Mouse (Mus musculus) gastrocnemius, adult 2 months (tissue): ENCODE results near the gene P4htm. TPM values are rescaled to one million over a fixed set of nuclear protein-coding genes. Genes with fewer than 3 reads are reported as not detected.

Source experiments
- DNase-seq: peaks from one replicate; pipeline ENCODE4 v3.0.0; 2022
- H3K27ac ChIP-seq: fragments of 200-600 bp; 2 replicates; pipeline ENCODE4 v1.8.1; 2022; ENCODE audit warnings: mild to moderate bottlenecking
- H3K4me3 ChIP-seq: fragments of 200-600 bp; 2 replicates; pipeline ENCODE4 v1.8.1; 2022; ENCODE audit warnings: mild to moderate bottlenecking, moderate library complexity
- CTCF ChIP-seq: fragments of 200-600 bp; IDR thresholded peaks from 2 replicates; pipeline ENCODE4 v1.8.1; 2022; ENCODE audit warnings: antibody characterized with exemption, mild to moderate bottlenecking, moderate library complexity
- intact Hi-C: fragments of 180-260 bp; cut with DNase I; formaldehyde crosslinking; loops from one replicate; pipeline ENCODE4 v1.15.1; 2025
- microRNA-seq: library from miRNA; unstranded; fragments of <30 nt; microRNA quantifications from one replicate; pipeline ENCODE4 v1.2.0, GENCODE M21; 2021
- total RNA-seq, 2 experiments: library from RNA; stranded (reverse); gene quantifications; 2 replicates each; pipeline ENCODE4 v1.2.3; 2021

The P4htm gene
- total RNA-seq, 2 experiments from 2014 or later = 3.7 to 3.9 TPM

DNA sequence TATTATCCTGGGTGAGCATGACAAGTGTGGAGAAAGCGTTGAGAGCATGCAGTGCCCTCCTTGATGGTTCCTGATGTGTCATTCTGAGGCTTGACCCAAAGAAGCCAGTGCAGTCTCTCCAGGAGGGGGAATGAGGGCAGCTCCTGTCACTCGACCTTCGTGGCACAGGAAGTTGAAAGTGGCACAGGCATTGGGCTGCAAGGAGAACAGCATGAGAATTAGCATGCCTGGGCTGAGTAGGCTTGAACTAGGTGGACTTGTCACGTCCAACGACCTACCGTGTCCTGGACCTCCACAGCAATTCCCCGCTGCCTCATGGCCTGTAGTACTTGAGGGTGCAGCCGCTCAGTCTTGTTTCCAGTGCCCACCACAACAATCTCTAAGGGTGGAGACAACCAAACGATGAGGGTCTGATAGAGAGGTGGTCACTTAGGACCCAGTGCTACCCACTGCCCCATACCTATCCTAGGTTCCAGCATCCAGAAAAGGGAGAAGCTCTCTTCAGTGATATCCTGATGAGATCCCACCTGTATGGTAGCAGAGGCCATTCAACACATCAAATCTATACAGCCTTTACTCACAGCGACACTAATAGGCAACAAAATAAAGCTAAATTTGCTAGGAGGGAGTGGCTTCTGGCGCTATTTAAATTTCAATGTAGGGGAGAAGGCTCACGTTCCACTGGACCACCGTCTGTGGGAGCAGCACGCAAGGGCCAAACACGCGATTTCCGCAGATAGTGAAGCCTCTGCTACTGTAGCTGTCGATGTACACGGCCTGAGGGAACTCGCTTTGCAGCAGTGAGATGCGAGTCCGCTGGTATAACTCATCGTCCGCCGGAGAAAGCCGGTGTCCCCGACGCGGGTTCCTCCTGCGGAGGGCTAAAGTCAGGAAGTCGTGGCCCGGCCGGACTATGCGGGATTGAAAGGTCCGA is 31.3 kb downstream of the P4htm start:
- DNase-seq = no peak
- intact Hi-C loops = loop anchor here (2.0 to 5.0 kb wide), 2 partner anchors 49 to 83 kb away; partner anchors contain the start of genes Arih2 and Qrich1

DNA sequence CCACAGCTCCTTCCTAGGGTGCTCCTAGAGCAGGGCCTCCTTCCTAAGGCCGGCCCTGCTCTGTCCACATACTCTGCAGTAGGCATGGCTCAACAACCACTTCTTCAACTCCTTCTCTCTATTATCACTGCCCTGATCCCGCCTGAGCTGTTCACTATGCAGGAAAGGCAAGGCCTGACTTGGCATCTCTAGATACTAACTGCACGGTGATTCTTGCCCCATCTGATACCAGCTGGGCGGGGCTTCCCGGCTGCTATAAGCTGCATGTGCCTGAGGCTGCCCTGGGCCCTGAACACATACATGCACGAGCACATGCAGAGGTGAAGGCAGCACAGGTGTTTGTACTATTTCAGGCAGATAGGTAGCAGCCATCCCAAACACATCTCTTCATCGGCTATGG is 33.3 kb downstream of the P4htm start:
- Histone ChIP-seq H3K4me3 (no peak overlapping the region), H3K27ac (no peak overlapping the region)
- no peak for DNase-seq
- intact Hi-C loops = loop anchor here (5.0 kb wide), 1 partner anchor 37 kb away; no protein-coding TSS in a partner anchor
- no peak for TF ChIP-seq CTCF

More for the DNA sequence above, 31.3 kb downstream of the P4htm start:
- H3K4me3 ChIP-seq = peak overlapping the region; percentile 76
- peak overlapping the region; percentile 98 for H3K27ac ChIP-seq
- no peak for TF ChIP-seq CTCF

DNA sequence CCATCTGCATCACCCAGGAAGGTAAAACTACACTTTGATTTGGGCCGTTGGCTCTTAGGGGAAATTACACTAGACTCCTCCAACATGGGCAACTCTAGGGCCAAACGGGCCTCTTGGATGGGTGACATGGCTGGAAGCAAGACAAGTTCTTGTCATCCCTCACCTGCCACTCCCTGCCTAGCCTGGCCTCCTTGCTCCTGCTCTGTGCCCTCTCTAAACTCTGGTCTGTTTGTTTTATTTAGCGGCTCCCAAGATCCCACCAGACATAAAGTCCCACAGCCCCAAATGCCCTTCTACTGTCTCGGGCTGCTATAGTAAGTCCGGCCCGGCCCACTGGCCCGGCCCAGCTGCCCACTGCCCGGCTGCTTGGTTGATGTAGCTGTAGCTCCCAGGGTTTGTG is 33.8 kb downstream of the P4htm start:
- intact Hi-C loops = loop anchor here (5.0 kb wide), 1 partner anchor 36 kb away; no protein-coding TSS in a partner anchor
- Histone ChIP-seq H3K27ac (no peak overlapping the region), H3K4me3 (no peak overlapping the region)
- TF ChIP-seq CTCF = no peak
- no peak for DNase-seq

DNA sequence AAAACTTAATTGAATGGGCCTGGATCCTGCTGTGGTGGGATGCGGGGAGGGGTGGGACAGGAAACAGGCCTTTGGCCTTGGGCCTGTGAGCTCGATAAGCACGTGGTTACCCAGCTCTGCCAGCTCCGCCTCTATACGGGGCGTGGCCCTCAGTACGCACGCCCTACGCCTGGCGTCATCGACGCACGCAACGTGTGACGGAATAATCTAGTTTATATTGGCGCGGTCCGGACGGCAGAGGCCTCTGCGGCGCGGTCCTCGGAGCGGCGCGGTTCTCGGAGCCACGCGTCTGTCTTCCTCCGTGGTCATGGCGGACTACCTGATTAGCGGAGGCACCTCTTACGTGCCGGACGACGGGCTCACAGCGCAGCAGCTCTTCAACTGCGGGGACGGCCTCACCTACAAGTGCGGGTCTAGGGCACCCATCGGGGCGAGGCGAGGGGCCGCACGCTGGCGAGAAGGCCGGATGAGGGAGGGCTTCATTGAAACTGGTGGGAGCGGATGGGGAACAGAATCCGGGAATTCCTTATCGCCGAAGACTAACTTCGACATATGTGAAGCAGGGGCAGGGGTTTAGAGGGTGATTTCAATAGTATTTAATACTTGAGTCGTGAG is 37.1 kb downstream of the P4htm start, which contains the start of gene Impdh2:
Impdh2 (plus strand) TSS at position 60 of the 615 bp plus-strand sequence.
- Histone ChIP-seq H3K4me3 (peak within 1 kb of the TSS; percentile 76), H3K27ac (peak within 1 kb of the TSS; percentile 92)
- intact Hi-C loops = loop anchor here (1.0 to 5.0 kb wide), 2 partner anchors 18 to 33 kb away; partner anchors contain the start of gene Wdr6
- DNase-seq = peak; percentile 96
- no peak for TF ChIP-seq CTCF

DNA sequence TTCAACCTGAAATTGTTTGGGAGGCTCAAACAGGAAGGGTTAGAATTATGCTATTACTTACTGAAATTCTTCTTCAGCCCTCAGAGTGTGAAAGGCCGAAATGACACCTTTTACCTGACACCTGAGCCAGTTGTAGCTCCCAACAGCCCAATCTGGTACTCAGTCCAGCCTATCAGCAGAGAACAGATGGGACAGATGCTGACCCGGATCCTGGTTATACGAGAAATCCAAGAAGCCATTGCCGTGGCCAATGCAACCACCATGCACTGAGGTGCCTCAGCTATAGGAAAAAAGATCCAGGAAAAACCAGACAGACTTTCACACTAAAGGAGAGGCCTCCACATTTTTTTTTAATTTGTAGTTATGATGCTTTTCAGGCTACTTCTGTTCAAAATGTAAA is 38.3 kb downstream of the P4htm start:
- intact Hi-C loops = no loop called here
- TF ChIP-seq CTCF = no peak

DNA sequence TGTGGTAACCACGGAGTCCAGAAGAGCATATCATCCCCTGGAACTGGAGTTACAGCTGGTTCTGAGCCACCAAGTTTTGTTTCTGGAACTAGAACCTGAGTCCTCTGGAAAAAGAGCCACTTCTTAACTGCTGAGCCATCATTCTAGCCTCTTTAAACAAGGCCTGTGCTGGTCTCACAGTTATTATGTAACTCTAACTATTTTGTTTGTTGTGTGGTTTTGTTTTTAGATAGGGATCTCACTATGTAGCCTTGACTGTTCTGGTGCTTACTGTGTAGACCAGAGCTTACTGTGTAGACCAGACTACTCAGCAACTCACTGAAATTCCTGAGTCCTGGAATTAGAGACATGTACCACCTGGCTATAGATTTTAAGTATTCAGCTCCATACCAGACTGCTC is 50.6 kb downstream of the P4htm start:
- DNase-seq = no peak
- H3K27ac ChIP-seq = no peak overlapping the region
- intact Hi-C loops = no loop called here
- no peak overlapping the region for H3K4me3 ChIP-seq
- TF ChIP-seq CTCF = no peak

More for the DNA sequence above, 38.3 kb downstream of the P4htm start:
- Histone ChIP-seq H3K4me3 (no peak overlapping the region), H3K27ac (no peak overlapping the region)
- no peak for DNase-seq

DNA sequence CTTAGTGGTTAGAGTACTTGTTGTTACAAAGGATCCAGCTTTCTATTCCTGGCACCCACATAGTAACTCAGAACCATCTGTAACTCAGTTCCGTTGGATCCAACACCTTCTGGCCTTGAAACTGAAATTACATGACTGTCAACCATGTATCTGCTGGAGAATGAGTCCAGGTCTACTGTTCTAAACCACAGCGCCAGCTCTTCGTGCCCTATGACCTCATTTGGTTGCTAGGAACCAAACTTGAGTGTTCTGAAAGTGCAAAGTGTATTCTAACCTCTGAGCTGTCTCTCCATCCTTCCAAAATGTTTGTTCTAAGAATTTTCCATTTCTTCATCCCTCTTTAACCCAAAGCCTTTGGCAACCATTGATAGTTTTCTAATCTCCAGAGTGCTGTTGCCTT is 51.5 kb downstream of the P4htm start:
- intact Hi-C loops = no loop called here
- Histone ChIP-seq H3K4me3 (no peak overlapping the region), H3K27ac (no peak overlapping the region)
- TF ChIP-seq CTCF = no peak
- DNase-seq = no peak

DNA sequence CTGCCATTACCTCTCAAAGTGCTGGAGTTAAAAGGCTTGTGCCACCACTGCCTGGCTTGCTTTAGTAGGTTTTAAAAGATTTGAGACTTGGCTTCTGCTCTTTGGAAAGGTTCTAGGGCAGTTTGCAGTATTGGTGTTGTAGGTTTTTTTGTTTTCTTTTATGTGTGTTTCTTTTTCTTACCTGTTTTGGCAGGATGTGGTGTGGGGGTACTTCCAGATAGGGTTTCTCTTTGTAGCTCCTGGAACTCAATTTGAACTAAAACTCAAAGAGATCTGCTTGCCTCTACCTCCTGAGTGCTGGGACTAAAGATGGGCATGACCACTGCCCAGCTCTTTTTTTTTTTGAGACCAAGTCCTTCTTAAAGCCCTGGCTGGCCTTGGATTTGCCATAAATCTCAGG is 56.6 kb downstream of the P4htm start:
- Histone ChIP-seq H3K4me3 (no peak overlapping the region), H3K27ac (no peak overlapping the region)
- DNase-seq = no peak
- no peak for TF ChIP-seq CTCF
- intact Hi-C loops = no loop called here

DNA sequence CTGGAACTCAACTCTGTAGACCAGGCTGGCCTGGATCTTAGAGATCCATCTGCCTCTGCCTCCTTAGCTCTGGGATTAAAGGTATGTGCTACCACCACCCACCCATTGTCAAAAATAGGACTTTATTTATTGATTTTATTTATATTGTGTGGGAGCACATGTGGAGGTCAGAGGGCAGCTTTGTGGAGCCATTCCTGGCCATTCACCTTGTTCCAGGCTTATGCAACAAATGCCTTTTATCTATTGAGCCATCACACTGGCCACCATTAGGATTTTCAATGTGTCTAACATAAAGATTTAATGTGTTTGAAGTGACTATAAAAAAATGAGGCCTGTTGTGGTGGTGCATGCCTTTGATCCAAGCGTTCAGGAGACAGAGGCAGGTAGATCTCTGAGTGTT is 66.0 kb downstream of the P4htm start:
- intact Hi-C loops = no loop called here
- Histone ChIP-seq H3K4me3 (no peak overlapping the region), H3K27ac (no peak overlapping the region)
- TF ChIP-seq CTCF = no peak
- DNase-seq = no peak

DNA sequence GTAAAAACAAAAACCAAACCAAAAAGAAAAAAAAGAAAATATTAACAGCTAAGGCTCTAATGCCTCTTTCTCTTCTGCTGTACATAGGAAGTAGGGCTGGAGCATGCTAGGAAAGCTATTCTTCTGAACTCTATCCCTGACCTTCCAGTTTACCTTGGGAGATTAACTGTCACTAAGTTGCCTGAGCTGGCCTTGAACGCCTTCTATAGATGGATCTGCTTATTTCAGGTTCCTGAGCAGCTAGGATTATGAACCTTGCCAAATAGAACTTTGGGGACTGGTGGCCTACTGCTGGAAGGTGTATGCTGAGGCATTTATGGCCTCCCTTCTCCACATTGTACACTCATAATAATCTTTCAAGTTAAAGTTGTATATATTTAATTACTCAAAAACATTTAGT is 66.5 kb downstream of the P4htm start:
- intact Hi-C loops = no loop called here
- TF ChIP-seq CTCF = no peak
- no peak overlapping the region for H3K4me3 ChIP-seq
- DNase-seq = no peak
- H3K27ac ChIP-seq = no peak overlapping the region

Small RNA genes lying within 50 kb of the gene (microRNA-seq; reads per million reads assigned to microRNA genes)
- gene Gm24083 (not detected), gene Mir191 (not detected), gene Mir425 (1,160 reads per million, percentile 78 among the genes with 10 or more reads in this experiment)

Other genes with a start within 250 kb of the P4htm start
- 10 to 100 TPM; 68.7 to 74.6 TPM for gene Usp4, start 249.8 kb downstream of the P4htm start, total RNA-seq
- 1 to 10 TPM in 1 of 2 experiments, under 1 TPM in 1; 0.92 to 1.5 TPM for gene 1700102P08Rik, start 204.9 kb downstream of the P4htm start, total RNA-seq
- gene Ccdc36, start 169.2 kb downstream of the P4htm start, total RNA-seq = not detected
- not detected for gene BC048562, start 161.2 kb downstream of the P4htm start, total RNA-seq
- 10 to 100 TPM; 15.0 to 17.7 TPM for gene Ccdc71, start 137.1 kb downstream of the P4htm start, total RNA-seq
- gene Klhdc8b, start 136.1 kb downstream of the P4htm start, total RNA-seq = 1 to 10 TPM; 1.7 to 2.5 TPM
- 100 to 1,000 TPM; 104 to 171 TPM for gene Lamb2, start 117.9 kb downstream of the P4htm start, total RNA-seq
- 100 to 1,000 TPM; 124 TPM for gene Usp19, start 107.1 kb downstream of the P4htm start, total RNA-seq
- gene Qars, start 90.0 kb downstream of the P4htm start, total RNA-seq = 10 to 100 TPM; 75.4 to 80.6 TPM
- gene Qrich1, start 80.9 kb downstream of the P4htm start, total RNA-seq = 10 to 100 TPM; 53.3 to 58.9 TPM
- 10 to 100 TPM; 59.7 to 67.4 TPM for gene Impdh2, start 37.4 kb downstream of the P4htm start, total RNA-seq
- 10 to 100 TPM; 20.6 to 39.2 TPM for gene Ndufaf3, start 30.2 kb downstream of the P4htm start, total RNA-seq
- 10 to 100 TPM in 1 of 2 experiments, 1 to 10 TPM in 1; 8.0 to 11.3 TPM for gene Dalrd3, start 27.8 kb downstream of the P4htm start, total RNA-seq
- gene Wdr6, start 18.9 kb downstream of the P4htm start, total RNA-seq = 1 to 10 TPM; 6.7 to 7.3 TPM
- 10 to 100 TPM; 61.9 to 83.9 TPM for gene Arih2, start 51.7 kb upstream of the P4htm start, total RNA-seq
- gene Slc25a20, start 64.4 kb upstream of the P4htm start, total RNA-seq = 10 to 100 TPM; 55.2 to 96.6 TPM
- gene Prkar2a, start 91.6 kb upstream of the P4htm start, total RNA-seq = 100 to 1,000 TPM; 164 to 181 TPM
- gene Ip6k2, start 186.1 kb upstream of the P4htm start, total RNA-seq = 10 to 100 TPM; 16.0 to 16.7 TPM
- 1 to 10 TPM; 3.6 to 5.3 TPM for gene Nckipsd, start 210.7 kb upstream of the P4htm start, total RNA-seq
- gene Celsr3, start 228.7 kb upstream of the P4htm start, total RNA-seq = under 1 TPM in 1 of 2 experiments, not detected in 1; 0.05 TPM